Mouse (Mus musculus) heart, postnatal 0 days (tissue): ENCODE data around the gene Strc.

Experiments used
- CTCF ChIP-seq: IDR thresholded peaks from 2 replicates; pipeline ENCODE4 v1.5.1; 2016; ENCODE audit warnings: antibody characterized with exemption, control low read depth, low read depth
- EP300 ChIP-seq: IDR thresholded peaks from 2 replicates; pipeline ENCODE4 v1.6.1; 2016; ENCODE audit warnings: antibody characterized with exemption, low read depth

- TF ChIP-seq CTCF = no peak
- TF ChIP-seq EP300 = no peak
These were observed 16.0 kb downstream of the Strc start for GRCm38 (mm10) chr2:121370921-121371320.
